Mouse (Mus musculus) embryonic stem cell, embryonic (primary cell): ENCODE measurements at regions not wholly inside any gene's neighbourhood (a gene's known extent, or its start where the extent isn't known, plus 50 kb on each side); places are given as distances from the start of the nearest gene placed in this dataset.
"Not testable (repeated sequence)": the region's sequence is repeated elsewhere in the genome, so short reads cannot be mapped to it uniquely, and the experiment has no call there.

ENCODE experiments used
- CTCF ChIA-PET, 4 experiments: fragments of 300-600 bp in 2 of 4; fragments of 350-600 bp in 2 of 4; sonication (Branson Sonifier 250); formaldehyde crosslinking; loops; one replicate each; lab custom pipeline; 2022; ENCODE audit warnings: inconsistent platforms in 2 of 4; lab: Charles Lee
- POLR2A ChIA-PET, 4 experiments: fragments of 300-600 bp in 2 of 4; fragments of 350-600 bp in 2 of 4; sonication (Branson Sonifier 250); formaldehyde crosslinking; loops; one replicate each; lab custom pipeline; 2022; ENCODE audit warnings: antibody characterized with exemption in 4 of 4, inconsistent platforms in 1 of 4; lab: Charles Lee

DNA sequence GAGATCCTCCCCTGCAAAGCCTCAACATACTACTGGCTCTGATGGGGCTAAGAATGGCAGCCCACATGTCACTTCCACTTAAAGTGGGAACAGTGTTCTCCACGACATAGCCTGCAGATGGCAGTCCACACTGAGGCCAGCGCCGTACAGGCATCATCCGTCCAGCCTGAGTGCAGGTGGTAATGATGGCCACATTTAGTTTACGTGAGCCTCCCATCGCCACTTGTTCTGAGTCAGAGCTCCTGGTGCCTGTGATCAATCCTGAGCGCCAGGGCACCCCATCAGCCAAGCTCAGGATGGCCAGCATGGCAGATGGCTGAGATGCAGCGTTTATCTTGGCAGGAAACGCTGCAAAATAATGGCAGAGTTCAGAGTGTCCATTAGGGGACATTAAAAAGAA, 159.6 kb downstream of the Adgrd1 start:
- ChIA-PET CTCF (no interaction called here), POLR2A (interaction anchor here in 1 of 4 experiments (1.4 kb wide), 1 partner anchor 13 kb away, joined by 4 read pairs; no protein-coding TSS in a partner anchor)

DNA sequence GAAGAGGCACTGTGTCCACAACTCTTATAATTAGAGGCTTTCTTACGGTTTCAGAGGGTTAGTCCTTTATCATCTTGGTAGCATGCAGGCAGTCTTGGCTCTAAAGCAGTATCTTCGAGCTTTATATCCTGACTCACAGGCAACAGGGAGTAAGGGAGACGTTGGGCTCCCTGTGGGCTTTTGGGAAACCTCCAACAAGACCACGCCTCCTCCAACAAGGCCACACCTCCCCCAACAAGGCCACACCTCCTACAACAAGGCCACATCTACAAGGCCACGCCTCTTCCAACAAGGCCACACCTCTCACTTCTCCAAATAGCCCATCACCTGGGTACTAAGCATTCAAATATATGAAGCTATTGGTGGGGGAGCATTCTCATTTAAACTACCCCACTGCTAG, 160.7 kb downstream of the Adgrd1 start:
- CTCF ChIA-PET = interaction anchor here in 2 of 4 experiments (0.5 to 1.8 kb wide), 3 partner anchors 25 to 171 kb away, joined by 3 to 4 read pairs (median 3); no protein-coding TSS in a partner anchor

DNA sequence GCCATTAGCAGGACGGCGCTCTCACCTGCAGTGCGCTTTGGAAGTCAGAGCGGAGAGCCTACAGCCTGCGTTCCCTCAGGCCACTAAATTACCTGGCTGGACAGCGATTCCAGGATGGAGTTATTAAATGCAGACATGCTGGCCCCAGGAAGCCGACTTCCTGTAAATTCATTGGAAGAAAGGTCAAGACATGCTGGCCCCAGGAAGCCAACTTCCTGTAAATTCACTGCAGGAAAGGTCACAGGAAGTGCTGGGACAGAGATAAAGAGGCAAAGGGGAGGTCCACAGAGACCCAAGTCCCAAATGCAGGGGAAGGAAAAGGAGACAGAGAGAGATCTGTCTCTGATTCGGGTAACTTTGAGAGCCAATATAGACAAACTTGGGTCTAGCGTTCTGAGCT, 164.1 kb downstream of the Adgrd1 start:
- POLR2A ChIA-PET = interaction anchor here in 2 of 4 experiments (0.8 to 2.5 kb wide), 4 partner anchors 9 to 241 kb away, joined by 3 to 10 read pairs (median 4); partner anchors contain the start of gene Ran (in 1 of the 2)
- CTCF ChIA-PET = no interaction called here

More for the DNA sequence above, 160.7 kb downstream of the Adgrd1 start:
- POLR2A ChIA-PET = interaction anchor here in 3 of 4 experiments (0.8 to 3.1 kb wide), 11 partner anchors 8 to 327 kb away, joined by 3 to 23 read pairs (median 4); partner anchors contain the start of gene Mmp17 (in 1 of the 3)

DNA sequence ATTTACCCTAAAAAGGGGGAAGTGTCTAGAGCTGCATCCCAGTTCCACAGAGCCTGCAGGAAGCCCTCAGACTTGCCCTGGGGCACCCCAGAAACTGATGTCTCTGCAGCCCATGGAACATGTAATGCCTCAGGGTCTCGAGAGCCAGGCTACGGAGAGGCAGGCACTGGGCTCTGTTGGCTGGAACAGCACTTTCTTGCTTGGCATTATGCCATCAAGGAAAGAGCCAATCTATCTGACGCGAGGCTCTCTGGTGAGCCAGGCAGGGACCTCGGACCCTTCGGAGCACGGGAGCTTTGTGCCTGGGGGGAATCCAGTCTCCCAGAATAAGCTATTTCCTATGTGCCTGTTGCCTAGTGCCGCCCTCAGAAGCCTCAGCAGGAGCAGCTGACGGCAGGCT, 166.6 kb downstream of the Adgrd1 start:
- ChIA-PET POLR2A (no interaction called here), CTCF (no interaction called here)

- POLR2A ChIA-PET = interaction anchor here in 2 of 4 experiments (0.8 to 1.3 kb wide), 5 partner anchors 19 to 69 kb away, joined by 3 to 5 read pairs (median 4); no protein-coding TSS in a partner anchor
- CTCF ChIA-PET = no interaction called here
Observed at GRCm38 (mm10) chr5:129264363-129264762, 167.8 kb downstream of the Adgrd1 start.

DNA sequence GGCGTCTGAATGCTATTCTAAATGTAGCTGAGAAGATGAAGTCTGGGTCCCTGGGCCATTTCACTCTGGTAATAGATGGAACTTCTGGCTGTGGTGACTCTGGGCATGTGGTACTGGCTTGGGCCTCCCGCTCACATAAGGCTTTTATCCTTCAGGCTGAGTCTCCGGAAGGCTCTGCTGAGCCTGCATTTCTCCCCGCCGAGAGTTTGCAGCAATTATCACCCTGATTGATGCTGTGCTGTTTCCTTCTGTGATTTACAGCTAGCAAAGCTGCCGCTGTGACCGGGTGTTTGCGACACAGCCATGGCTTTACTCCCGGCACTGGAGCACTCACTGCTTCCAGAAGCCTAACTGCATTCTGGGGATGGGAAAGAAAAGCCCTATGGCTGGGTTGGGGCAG, 171.9 kb downstream of the Adgrd1 start:
- POLR2A ChIA-PET = interaction anchor here in 3 of 4 experiments (1.4 to 5.0 kb wide), 14 partner anchors 10 to 619 kb away, joined by 4 to 78 read pairs (median 26); partner anchors contain the start of gene Chchd2 (in 1 of the 3)
- CTCF ChIA-PET = no interaction called here

DNA sequence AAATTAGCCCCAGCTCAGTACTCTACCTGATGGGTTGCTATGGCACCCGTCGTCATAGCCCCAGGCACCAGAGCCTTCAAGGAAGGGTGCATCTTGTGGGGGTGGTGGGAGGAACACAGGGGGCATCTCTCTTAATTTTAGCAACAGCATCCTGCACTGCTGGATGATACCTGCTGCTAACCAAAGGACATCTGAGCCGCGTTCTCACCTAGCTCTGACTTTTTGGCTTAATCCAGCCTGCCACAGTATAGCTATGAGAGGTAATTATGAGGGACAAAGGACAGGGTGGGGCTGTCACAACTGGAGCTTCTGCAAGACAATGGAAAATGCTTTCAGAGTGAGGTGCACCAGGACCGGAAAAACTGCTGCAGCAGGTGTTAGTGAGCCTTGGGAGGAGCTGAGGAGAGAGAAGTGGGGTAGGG, 173.5 kb downstream of the Adgrd1 start:
- ChIA-PET POLR2A (interaction anchor here (0.5 to 5.0 kb wide), 69 partner anchors 9 to 754 kb away, joined by 3 to 78 read pairs (median 4); partner anchors contain the start of genes Chchd2 (in 1 of the 4), Fzd10 (in 1 of the 4) and Mmp17 (in 1 of the 4)), CTCF (interaction anchor here in 3 of 4 experiments (0.7 to 1.8 kb wide), 20 partner anchors 8 to 459 kb away, joined by 3 to 10 read pairs (median 3); no protein-coding TSS in a partner anchor)

DNA sequence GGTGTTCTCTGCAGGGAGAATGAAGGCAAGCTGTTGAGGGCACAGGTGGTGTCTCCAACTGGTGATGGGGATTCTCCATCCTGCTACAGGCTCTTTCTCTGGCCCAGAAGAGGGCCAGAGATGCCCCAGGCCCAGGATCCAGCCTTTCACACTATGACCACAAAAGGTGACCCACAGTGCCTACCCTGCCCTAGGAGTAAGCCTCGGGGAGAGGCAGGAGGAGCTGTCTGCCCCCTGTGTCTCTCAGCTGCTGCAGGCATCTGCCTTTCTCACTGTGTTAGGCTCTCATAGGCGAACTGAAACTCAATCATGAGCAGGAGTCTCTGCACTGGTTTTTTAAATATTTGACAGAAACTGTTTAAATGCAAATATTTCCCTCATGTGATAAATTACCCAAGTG, 184.9 kb downstream of the Adgrd1 start:
- CTCF ChIA-PET = interaction anchor here in 3 of 4 experiments (0.5 to 1.2 kb wide), 6 partner anchors 10 to 860 kb away, joined by 3 to 6 read pairs (median 4); no protein-coding TSS in a partner anchor
- POLR2A ChIA-PET = interaction anchor here in 2 of 4 experiments (0.6 to 5.2 kb wide), 8 partner anchors 11 to 390 kb away, joined by 3 to 44 read pairs (median 4); no protein-coding TSS in a partner anchor

DNA sequence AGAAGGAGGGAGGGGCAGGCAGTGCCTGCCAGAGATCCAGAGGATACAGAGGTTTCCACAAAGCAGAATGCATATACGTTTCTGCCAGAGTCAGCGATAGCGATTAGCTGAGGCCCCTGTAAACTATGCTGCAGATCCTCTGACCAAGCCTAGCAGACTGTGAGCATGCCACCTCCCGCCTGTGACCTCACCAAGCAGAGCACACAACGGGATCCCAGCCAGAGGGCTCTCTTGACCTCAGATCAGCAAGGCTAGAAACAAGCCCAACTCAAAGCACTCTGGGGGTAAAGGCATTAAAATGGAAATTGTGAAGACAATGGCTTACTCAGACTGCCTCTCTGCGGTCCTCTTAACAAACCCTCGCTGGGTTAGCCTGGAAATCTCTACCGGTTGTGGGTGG, 185.6 kb downstream of the Adgrd1 start:
- POLR2A ChIA-PET = interaction anchor here in 2 of 4 experiments (0.8 to 5.2 kb wide), 6 partner anchors 12 to 56 kb away, joined by 3 to 44 read pairs (median 10); no protein-coding TSS in a partner anchor
- CTCF ChIA-PET = interaction anchor here in 3 of 4 experiments (0.7 to 1.2 kb wide), 5 partner anchors 11 to 1544 kb away, joined by 3 to 4 read pairs (median 3); no protein-coding TSS in a partner anchor

GRCm38 (mm10) chr5:129282826-129283225, 186.3 kb downstream of the Adgrd1 start:
- ChIA-PET POLR2A (interaction anchor here in 3 of 4 experiments (1.0 to 5.2 kb wide), 9 partner anchors 13 to 605 kb away, joined by 3 to 44 read pairs (median 5); partner anchors contain the start of gene Chchd2 (in 2 of the 3)), CTCF (interaction anchor here in 2 of 4 experiments (0.7 to 1.1 kb wide), 2 partner anchors 16 to 1543 kb away, joined by 3 read pairs; no protein-coding TSS in a partner anchor)

DNA sequence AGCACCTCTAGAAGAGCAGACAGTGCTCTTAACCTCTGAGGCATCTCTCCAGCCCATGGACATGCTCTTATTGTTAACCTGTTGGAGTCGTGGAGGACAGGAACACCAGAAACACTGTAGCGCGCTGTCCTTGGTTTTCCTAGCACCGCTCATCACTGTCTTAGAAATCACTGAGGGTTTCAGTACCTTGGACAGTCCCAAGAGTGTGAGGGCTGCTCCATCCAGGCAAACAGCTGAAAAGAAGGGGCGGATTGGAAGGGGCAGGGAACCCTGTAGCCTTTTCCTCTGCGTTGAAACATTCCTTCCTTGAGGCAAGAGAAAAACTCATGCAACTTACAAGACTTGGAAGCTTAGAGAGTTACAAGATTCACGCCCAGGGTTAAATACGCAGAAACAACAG, 190.9 kb downstream of the Adgrd1 start:
- POLR2A ChIA-PET = interaction anchor here (0.5 to 1.0 kb wide), 8 partner anchors 9 to 745 kb away, joined by 3 to 4 read pairs (median 3); no protein-coding TSS in a partner anchor
- CTCF ChIA-PET = interaction anchor here in 2 of 4 experiments (0.8 to 1.0 kb wide), 2 partner anchors 11 to 796 kb away, joined by 3 to 4 read pairs; no protein-coding TSS in a partner anchor

GRCm38 (mm10) chr5:129292821-129293220, 196.3 kb downstream of the Adgrd1 start:
- POLR2A ChIA-PET = not testable (repeated sequence)

DNA sequence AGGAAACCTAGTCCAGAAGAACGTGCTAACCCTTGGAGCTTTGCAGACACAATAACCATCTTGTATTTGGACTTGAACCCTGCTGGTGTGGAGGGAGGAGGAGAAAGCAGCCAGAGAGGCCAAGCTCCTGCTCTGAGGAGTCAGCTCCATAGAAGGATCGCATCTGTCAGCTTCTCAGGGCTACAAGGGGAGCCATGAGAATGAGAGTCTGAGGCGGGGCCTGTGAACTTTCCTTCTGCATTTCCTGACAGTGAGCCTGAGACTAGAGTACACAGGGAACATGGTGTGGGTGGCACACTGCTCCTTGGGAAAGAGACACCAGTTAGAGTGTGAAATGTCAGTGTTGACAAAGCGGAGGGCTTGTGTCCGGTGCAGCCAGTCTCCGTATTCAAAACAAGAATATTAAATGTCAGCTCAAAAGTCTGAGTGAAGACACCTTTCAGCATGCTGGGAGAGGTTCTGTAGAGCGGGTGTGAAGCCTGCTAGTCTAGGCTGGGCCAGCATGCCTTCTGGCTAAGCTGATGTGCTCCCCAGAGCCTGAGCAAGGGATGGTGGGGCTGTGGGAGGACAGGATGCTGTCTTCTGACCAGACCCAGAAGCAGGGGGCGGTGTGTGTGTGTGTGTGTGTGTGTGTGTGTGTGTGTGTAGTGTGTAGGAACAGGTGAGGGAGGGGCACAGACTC, 198.5 kb downstream of the Adgrd1 start:
- POLR2A ChIA-PET = not testable (repeated sequence)
- CTCF ChIA-PET = interaction anchor here in 1 of 4 experiments (0.5 to 1.1 kb wide), 2 partner anchors 160 to 166 kb away, joined by 3 read pairs; no protein-coding TSS in a partner anchor

More at GRCm38 (mm10) chr5:129292821-129293220, 196.3 kb downstream of the Adgrd1 start:
- CTCF ChIA-PET = not testable (repeated sequence)

DNA sequence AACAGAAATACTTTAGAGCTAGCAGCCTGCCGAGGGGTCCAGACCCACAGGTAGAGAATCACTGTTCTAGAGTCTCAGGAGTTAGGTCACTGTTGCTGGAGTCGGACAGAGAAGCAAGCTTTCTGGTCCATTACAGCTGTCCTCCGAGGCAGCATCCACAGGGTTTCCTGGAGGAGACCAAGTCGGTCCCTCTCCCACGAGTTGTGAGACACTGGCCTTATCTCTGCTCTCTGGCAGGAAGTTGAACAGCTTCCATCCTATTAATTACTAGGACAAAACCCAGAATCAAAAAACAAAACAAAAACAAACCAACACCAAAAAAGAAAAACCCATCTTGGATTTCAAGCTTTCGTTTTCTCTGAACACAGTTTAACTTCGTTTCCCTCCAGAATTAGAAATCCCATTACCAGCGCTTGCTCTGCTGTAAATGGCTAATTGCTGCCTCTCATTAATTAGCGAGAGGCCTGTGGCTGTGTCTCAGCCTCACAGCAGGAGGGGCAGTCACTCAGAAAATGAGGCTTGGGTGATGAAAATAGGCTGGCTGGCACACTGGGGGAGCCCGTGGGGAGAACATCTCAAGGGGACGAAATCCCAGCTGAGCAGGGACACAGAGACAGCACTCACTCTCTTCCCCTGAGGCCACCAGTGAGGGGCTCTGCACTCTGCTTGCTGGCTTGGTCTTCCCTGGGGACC, 201.3 kb downstream of the Adgrd1 start:
- CTCF ChIA-PET = interaction anchor here in 3 of 4 experiments (0.6 to 1.6 kb wide), 7 partner anchors 15 to 838 kb away, joined by 3 to 6 read pairs (median 3); no protein-coding TSS in a partner anchor
- POLR2A ChIA-PET = interaction anchor here (0.7 to 4.9 kb wide), 10 partner anchors 10 to 548 kb away, joined by 3 to 21 read pairs (median 3); no protein-coding TSS in a partner anchor

- ChIA-PET POLR2A (interaction anchor here (0.8 to 4.9 kb wide), 8 partner anchors 11 to 589 kb away, joined by 3 to 21 read pairs (median 3); partner anchors contain the start of gene Chchd2 (in 1 of the 4)), CTCF (interaction anchor here in 3 of 4 experiments (0.6 to 1.6 kb wide), 8 partner anchors 10 to 121 kb away, joined by 3 to 4 read pairs (median 3); no protein-coding TSS in a partner anchor)
Observed at GRCm38 (mm10) chr5:129298646-129299455, 202.2 kb upstream of the Sfswap start.

GRCm38 (mm10) chr5:129299456-129299765, 201.6 kb upstream of the Sfswap start:
- CTCF ChIA-PET = interaction anchor here in 2 of 4 experiments (0.6 to 1.4 kb wide), 4 partner anchors 10 to 107 kb away, joined by 3 to 4 read pairs (median 3); no protein-coding TSS in a partner anchor
- POLR2A ChIA-PET = interaction anchor here in 2 of 4 experiments (1.0 to 4.9 kb wide), 5 partner anchors 16 to 588 kb away, joined by 3 to 21 read pairs (median 4); partner anchors contain the start of gene Chchd2 (in 1 of the 2)

GRCm38 (mm10) chr5:129300423-129300822, 200.6 kb upstream of the Sfswap start:
- ChIA-PET CTCF (interaction anchor here in 1 of 4 experiments (0.9 kb wide), 1 partner anchor 58 kb away, joined by 3 read pairs; no protein-coding TSS in a partner anchor), POLR2A (interaction anchor here in 2 of 4 experiments (1.2 to 4.9 kb wide), 2 partner anchors 17 to 81 kb away, joined by 5 to 21 read pairs; no protein-coding TSS in a partner anchor)
